Mouse (Mus musculus): ENCODE results near the gene Ago3. TPM values are rescaled to one million over a fixed set of nuclear protein-coding genes. Genes with fewer than 3 reads are reported as not detected.

Ago3 gene
- total RNA-seq, 2 experiments from 2014 or later: 32.7 to 42.4 TPM

- no peak for DNase-seq (ENCODE audit: extremely low spot score in 1 of 2, low spot score in 1 of 2)
These were observed 542 bp downstream of the Ago3 start for GRCm38 (mm10) chr4:126428682-126429346.

- DNase-seq (ENCODE audit: extremely low spot score in 1 of 2, low spot score in 1 of 2): no peak
These were observed 5.5 kb downstream of the Ago3 start for GRCm38 (mm10) chr4:126423866-126424265.

- DNase-seq (ENCODE audit: extremely low spot score in 1 of 2, low spot score in 1 of 2): no peak
These were observed 13.6 kb downstream of the Ago3 start for GRCm38 (mm10) chr4:126415707-126416106.

- DNase-seq (ENCODE audit: extremely low spot score in 1 of 2, low spot score in 1 of 2): no peak
These were observed 16.8 kb downstream of the Ago3 start for GRCm38 (mm10) chr4:126412526-126412925.

GRCm38 (mm10) chr4:126371497-126371896 lies 57.9 kb downstream of the Ago3 start:
- DNase-seq (ENCODE audit: extremely low spot score in 1 of 2, low spot score in 1 of 2): no peak

GRCm38 (mm10) chr4:126360069-126360468 lies 69.3 kb downstream of the Ago3 start:
- no peak for DNase-seq (ENCODE audit: extremely low spot score in 1 of 2, low spot score in 1 of 2)

- DNase-seq (ENCODE audit: extremely low spot score in 1 of 2, low spot score in 1 of 2): no peak
These were observed 85.9 kb downstream of the Ago3 start for GRCm38 (mm10) chr4:126343451-126343850.

GRCm38 (mm10) chr4:126339461-126339860 lies 89.9 kb downstream of the Ago3 start:
- no peak for DNase-seq (ENCODE audit: extremely low spot score in 1 of 2, low spot score in 1 of 2)

GRCm38 (mm10) chr4:126332358-126332757 lies 97.0 kb downstream of the Ago3 start:
- no peak for DNase-seq (ENCODE audit: extremely low spot score in 1 of 2, low spot score in 1 of 2)

GRCm38 (mm10) chr4:126331751-126332150 lies 97.6 kb downstream of the Ago3 start:
- DNase-seq (ENCODE audit: extremely low spot score in 1 of 2, low spot score in 1 of 2): no peak

- DNase-seq (ENCODE audit: extremely low spot score in 1 of 2, low spot score in 1 of 2): no peak
These were observed 99.1 kb downstream of the Ago3 start for GRCm38 (mm10) chr4:126330295-126330694.

GRCm38 (mm10) chr4:126326036-126326435 lies 103.3 kb downstream of the Ago3 start:
- DNase-seq (ENCODE audit: extremely low spot score in 1 of 2, low spot score in 1 of 2): no peak

GRCm38 (mm10) chr4:126325281-126325861 lies 104.0 kb downstream of the Ago3 start, which contains the start of gene Tekt2:
Gene Tekt2 (minus strand): TSS chr4:126325688.
- DNase-seq (ENCODE audit: extremely low spot score in 1 of 2, low spot score in 1 of 2): no peak

GRCm38 (mm10) chr4:126324861-126325260 lies 104.5 kb downstream of the Ago3 start:
- no peak for DNase-seq (ENCODE audit: extremely low spot score in 1 of 2, low spot score in 1 of 2)

- no peak for DNase-seq (ENCODE audit: extremely low spot score in 1 of 2, low spot score in 1 of 2)
These were observed 106.7 kb downstream of the Ago3 start for GRCm38 (mm10) chr4:126322646-126323045.

GRCm38 (mm10) chr4:126321854-126322511 lies 107.4 kb downstream of the Ago3 start:
- no peak for DNase-seq (ENCODE audit: extremely low spot score in 1 of 2, low spot score in 1 of 2)

GRCm38 (mm10) chr4:126321111-126321853 lies 108.1 kb downstream of the Ago3 start, which contains the start of gene Adprhl2:
Gene Adprhl2 (minus strand): TSS chr4:126321703.
- peak; percentile 100 for DNase-seq (ENCODE audit: extremely low spot score in 1 of 2, low spot score in 1 of 2)

- DNase-seq (ENCODE audit: extremely low spot score in 1 of 2, low spot score in 1 of 2): no peak
These were observed 109.5 kb downstream of the Ago3 start for GRCm38 (mm10) chr4:126319806-126320205.

GRCm38 (mm10) chr4:126316443-126317040 lies 112.8 kb downstream of the Ago3 start:
- DNase-seq (ENCODE audit: extremely low spot score in 1 of 2, low spot score in 1 of 2): no peak

GRCm38 (mm10) chr4:126315931-126316330 lies 113.4 kb downstream of the Ago3 start:
- DNase-seq (ENCODE audit: extremely low spot score in 1 of 2, low spot score in 1 of 2): no peak
